Mouse (Mus musculus) retina, postnatal 7 days (tissue): ENCODE data around the gene Mier2.

Experiments used
- DNase-seq: peaks from one replicate; pipeline ENCODE4 v3.0.0-alpha.2; 2012; ENCODE audit warnings: low read depth, low spot score

Gene Mier2

DNA sequence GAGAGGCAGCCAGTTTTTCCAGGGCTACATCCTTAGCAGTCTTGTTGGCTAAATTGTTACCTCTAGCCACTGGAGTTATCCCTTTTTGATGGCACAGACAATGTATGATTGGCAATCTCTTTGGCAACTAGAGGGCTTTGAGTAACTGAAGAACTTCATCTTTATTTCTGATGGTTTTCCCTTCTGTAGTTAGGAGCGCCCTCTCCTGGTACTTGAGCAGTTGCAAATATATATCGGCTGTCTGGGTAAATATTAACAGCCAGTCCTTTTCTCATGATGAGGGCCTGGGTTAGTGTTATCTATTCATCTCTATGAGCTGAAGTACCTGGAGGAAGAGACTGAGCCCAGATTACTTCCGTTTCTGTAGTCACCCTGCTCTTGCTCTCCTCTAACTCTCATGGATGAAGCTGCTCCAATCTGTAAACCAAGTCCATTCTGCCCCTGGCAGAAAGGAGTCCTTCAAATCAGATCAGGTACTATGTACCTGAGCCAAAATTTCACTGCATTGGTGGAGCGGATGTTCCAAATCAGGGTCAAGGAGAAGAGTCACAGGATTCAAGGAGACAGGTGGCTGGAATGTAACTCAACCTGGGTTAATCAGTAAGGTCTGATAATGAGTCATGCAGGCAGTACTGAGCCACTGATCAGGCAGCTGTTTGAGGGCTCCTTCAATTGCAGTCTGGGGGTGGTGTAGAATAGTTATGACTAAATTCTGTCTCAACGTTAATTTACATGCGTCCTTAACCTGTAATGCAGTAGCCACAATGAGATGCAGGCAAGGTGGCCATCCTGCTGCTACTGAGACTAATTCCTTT, 52.0 kb downstream of the Mier2 start:
- no peak for DNase-seq

DNA sequence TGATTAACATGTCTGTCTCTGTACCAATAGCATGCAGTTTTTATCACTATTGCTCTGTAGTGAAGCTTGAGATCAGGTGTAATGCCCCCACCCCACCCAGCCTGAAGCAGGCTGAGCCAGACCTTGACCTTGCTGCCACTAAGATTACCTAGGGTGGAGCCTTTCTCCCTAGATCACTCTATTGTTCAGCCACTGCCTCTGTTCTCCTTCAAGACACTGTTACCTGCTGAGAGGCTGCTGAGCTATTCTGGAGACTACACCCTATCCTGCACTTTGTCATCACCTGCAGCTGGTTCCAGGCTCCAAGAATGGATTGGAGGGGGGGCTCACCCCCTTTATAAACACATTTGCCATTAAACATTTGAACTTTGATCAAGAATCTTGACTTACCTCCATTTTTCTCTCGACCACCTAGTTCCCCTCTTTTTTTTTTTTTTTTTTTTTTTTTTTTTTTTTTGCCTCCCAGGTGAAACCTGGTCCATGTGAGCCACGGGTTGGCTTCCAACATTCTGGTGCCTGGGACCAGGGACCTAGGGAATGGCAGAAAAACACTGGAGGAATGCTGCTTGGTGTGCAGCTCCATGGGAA, 58.2 kb downstream of the Mier2 start:
- no peak for DNase-seq

DNA sequence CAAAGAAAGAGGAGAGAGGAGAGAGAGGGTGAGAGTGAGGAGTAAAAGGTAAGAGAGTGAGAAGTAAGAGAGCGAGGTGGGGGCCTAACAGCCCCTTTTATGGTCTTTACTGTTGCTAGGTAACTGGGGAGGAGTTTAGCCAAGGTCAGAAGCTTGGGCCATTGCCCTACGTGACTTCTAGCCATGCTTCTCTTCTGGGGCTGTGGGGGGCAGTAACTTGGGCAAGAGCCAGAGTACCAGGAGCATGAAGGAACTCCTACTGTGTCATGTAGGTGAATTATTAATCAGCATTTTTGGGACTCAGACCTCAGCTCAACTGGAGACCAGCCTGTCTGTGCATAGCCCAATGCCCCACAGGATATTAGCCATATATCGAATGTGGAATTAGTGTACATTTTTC, 59.1 kb downstream of the Mier2 start:
- no peak for DNase-seq
